In the genomic region with DNA sequence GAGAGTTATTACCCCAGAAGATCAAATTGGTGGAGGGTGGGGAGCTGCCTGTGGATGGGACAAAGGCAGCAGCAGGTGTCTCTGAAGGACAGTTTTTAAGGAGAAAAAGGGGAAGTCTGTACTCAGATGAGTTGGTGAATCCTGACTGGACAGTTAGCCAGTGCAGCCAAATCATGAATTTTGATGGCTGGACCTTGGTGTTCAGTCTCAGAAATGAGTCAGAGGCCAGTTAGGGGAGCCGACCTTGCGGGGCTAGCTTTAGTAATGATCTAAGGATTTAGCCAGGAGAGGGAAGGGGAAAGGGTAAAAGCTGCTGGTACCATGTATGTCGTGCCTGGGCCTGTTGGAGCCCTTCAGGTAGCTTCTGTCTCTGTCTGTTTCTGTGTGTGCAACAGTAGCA, we compare ENCODE assay signal across 12 mouse cellular contexts. TPM values are rescaled to one million over a fixed set of nuclear protein-coding genes. Genes with fewer than 3 reads are reported as not detected.
DNase-seq lines count a peak whose midpoint lies in the region.
"Had no signal": no experiment of that assay in that cellular context is flagged by ENCODE, and none has a peak within 500 bp of the region (broad histone marks: within the 10 kb centered on the region; RNA-seq: fewer than 3 reads in every experiment).

No protein-coding gene starts in this region.

- DNase-seq in adrenal gland, adult (ENCODE audit: inconsistent age in 2 of 2, low spot score in 1 of 2), result peak; percentile 74 to 88
- no peak for DNase-seq in adrenal gland, postnatal 25 days
- DNase-seq in adrenal gland, adult 8-10 months, result peak; percentile 70
- DNase-seq in adrenal gland, postnatal 10 days, result no peak
- DNase-seq in adrenal gland, postnatal 36 days, result peak; percentile 60 to 62
- DNase-seq: B cell, adult 2 months; cerebellum, adult 11 months; cerebellum, adult 2 months; cerebellum, adult 9-10 months; cerebellum, postnatal 10 days; cerebellum, postnatal 25 days; forebrain, postnatal 0 days had no signal

RNA-seq across cellular contexts. Expression of a gene that starts 1.5 kb away (rescaled TPM):
- 310 and 356 TPM in 2 replicates for total RNA-seq in adrenal gland, postnatal 25 days (2021)
- 100 to 1,000 TPM; 185 to 376 (median 281) TPM for total RNA-seq in adrenal gland, adult 8-10 months (2022)
- 100 to 1,000 TPM; 292 TPM for total RNA-seq in adrenal gland, postnatal 10 days (2021)
- 100 to 1,000 TPM; 187 to 377 TPM for total RNA-seq in adrenal gland, postnatal 36 days (2021)

RNA-seq across cellular contexts. Expression of a gene that starts 18.3 kb away (rescaled TPM):
- 109 and 115 TPM in 2 replicates for total RNA-seq in adrenal gland, postnatal 25 days (2021)
- 100 to 1,000 TPM in 2 of 4 experiments, 10 to 100 TPM in 2; 58.1 to 133 (median 96.3) TPM for total RNA-seq in adrenal gland, adult 8-10 months (2022)
- total RNA-seq in adrenal gland, postnatal 10 days (2021), result 10 to 100 TPM; 84.3 to 87.3 TPM
- total RNA-seq in adrenal gland, postnatal 36 days (2021), result 100 to 1,000 TPM in 1 of 2 experiments, 10 to 100 TPM in 1; 66.4 to 113 TPM

RNA-seq across cellular contexts. Expression of a gene that starts 33.5 kb away (rescaled TPM):
- total RNA-seq in adrenal gland, postnatal 25 days (2021), result 181 and 195 TPM in 2 replicates
- 100 to 1,000 TPM; 192 to 224 (median 209) TPM for total RNA-seq in adrenal gland, adult 8-10 months (2022)
- total RNA-seq in adrenal gland, postnatal 10 days (2021), result 100 to 1,000 TPM; 161 to 179 TPM
- 100 to 1,000 TPM; 198 to 208 TPM for total RNA-seq in adrenal gland, postnatal 36 days (2021)

Comparison
In these comparisons a context has a peak if more than half of its experiments do, and no peak if none do; other contexts are left out.
1. DNase-seq: peak in adrenal gland, adult (2 of 2), adrenal gland, adult 8-10 months (single experiment) and adrenal gland, postnatal 36 days (2 of 2); none in adrenal gland, postnatal 25 days (single experiment) and adrenal gland, postnatal 10 days (single experiment).